10 mouse cellular contexts compared by ENCODE assay signal in genomic region chr11:95876296-95876695, GRCm38 (mm10). TPM values are rescaled to one million over a fixed set of nuclear protein-coding genes. Genes with fewer than 3 reads are reported as not detected.
DNase-seq lines count a peak whose midpoint lies in the region; ATAC-seq and TF ChIP-seq lines count a peak whose summit lies in the region.
"Had no signal": no experiment of that assay in that cellular context is flagged by ENCODE, and none has a peak within 500 bp of the region (broad histone marks: within the 10 kb centered on the region; RNA-seq: fewer than 3 reads in every experiment).

No protein-coding gene starts in this region.

- no peak overlapping the region for H3K9ac ChIP-seq in CH12.LX (ENCODE audit: insufficient read depth, low read depth)
- no peak overlapping the region for H3K9ac ChIP-seq in midbrain, embryonic 11.5 days (ENCODE audit: low read length)
- H3K9ac ChIP-seq: embryonic facial prominence, embryonic 12.5 days; midbrain, embryonic 12.5 days had no signal

- in situ Hi-C loops in CH12.LX (cut with MboI; ENCODE audit: low pct_ligation_motif_present, low pct_unique_long_range_greater_than_20kb, low sequenced_read_pairs): no loop called here

- WGBS in midbrain, embryonic 11.5 days: 25% methylated on average over 7 of the region's 7 CpGs

- H3K27ac ChIP-seq in CH12.LX (ENCODE audit: insufficient read depth, low read depth): no peak overlapping the region
- no peak overlapping the region for H3K27ac ChIP-seq in bone marrow macrophage, adult 2 months (ENCODE audit: insufficient read depth, low read depth, low read length)
- H3K27ac ChIP-seq in midbrain, embryonic 11.5 days (ENCODE audit: low read depth, low read length): no peak overlapping the region
- H3K27ac ChIP-seq: embryonic facial prominence, embryonic 12.5 days; midbrain, embryonic 12.5 days had no signal

- TF ChIP-seq EP300 in CH12.LX (IDR thresholded peaks at IDR 0.05; ENCODE audit: low read length): no peak

- peaks cover 2 to 4% of the 10 kb centered on the region in 2 experiments; a peak in 3 of 4 replicates for H3K4me1 ChIP-seq in CH12.LX (ENCODE audit: control insufficient read depth in 1 of 2, insufficient read depth in 2 of 2)
- no peaks in the 10 kb centered on the region for H3K4me1 ChIP-seq in bone marrow macrophage, adult 2 months (ENCODE audit: control insufficient read depth, insufficient read depth, low read length)
- H3K4me1 ChIP-seq in midbrain, embryonic 11.5 days (ENCODE audit: control insufficient read depth, insufficient read depth, low read length): no peaks in the 10 kb centered on the region
- H3K4me1 ChIP-seq: embryonic facial prominence, embryonic 12.5 days; midbrain, embryonic 12.5 days had no signal

- peak; percentile 96 to 98 for TF ChIP-seq CTCF in CH12.LX (conservative IDR thresholded peaks at IDR 0.05 in 1 of 2, IDR thresholded peaks at IDR 0.05 in 1 of 2; ENCODE audit: low read depth in 2 of 2, low read length in 2 of 2)
- TF ChIP-seq CTCF in bone marrow macrophage, adult 2 months (IDR thresholded peaks at IDR 0.05; ENCODE audit: low read depth, low read length): peak; percentile 62

- peaks cover 9% of the 10 kb centered on the region for H3K9me3 ChIP-seq in CH12.LX (replicated peaks; ENCODE audit: low read length)
- no peaks in the 10 kb centered on the region for H3K9me3 ChIP-seq in midbrain, embryonic 11.5 days (ENCODE audit: control insufficient read depth, low read length)
- H3K9me3 ChIP-seq: embryonic facial prominence, embryonic 12.5 days; midbrain, embryonic 12.5 days had no signal

- TF ChIP-seq RAD21 in CH12.LX (IDR thresholded peaks at IDR 0.05; ENCODE audit: low read depth, low read length): peak; percentile 88

- no peaks in the 10 kb centered on the region for H3K79me2 ChIP-seq in CH12.LX (replicated peaks; ENCODE audit: control insufficient read depth, extremely low read depth, insufficient read depth, poor library complexity, severe bottlenecking)

- ATAC-seq in midbrain, embryonic 11.5 days (ENCODE audit: low FRiP score): no peak

- dilution Hi-C loops in CH12.LX (cut with MboI; ENCODE audit: extremely low pct_ligation_motif_present, extremely low pct_unique_long_range_greater_than_20kb, low sequenced_read_pairs): no loop called here

- TF ChIP-seq POLR2A in CH12.LX (IDR thresholded peaks at IDR 0.05; ENCODE audit: low read depth, low read length): no peak
- no peak for TF ChIP-seq POLR2A in bone marrow macrophage, adult 2 months (IDR thresholded peaks at IDR 0.05; ENCODE audit: borderline replicate concordance, low read depth, low read length)

- peaks cover 27% of the 10 kb centered on the region for H3K27me3 ChIP-seq in CH12.LX (replicated peaks)
- H3K27me3 ChIP-seq in midbrain, embryonic 11.5 days (ENCODE audit: control insufficient read depth, insufficient read depth, low read length): no peaks in the 10 kb centered on the region
- H3K27me3 ChIP-seq: midbrain, embryonic 12.5 days had no signal

- no peak overlapping the region for H3K4me3 ChIP-seq in CH12.LX (replicated peaks in 1 of 3; ENCODE audit: low read depth in 2 of 3, low read length in 2 of 3, poor library complexity in 1 of 3)
- no peak overlapping the region for H3K4me3 ChIP-seq in bone marrow macrophage, adult 2 months (ENCODE audit: insufficient read depth, low read length)
- no peak overlapping the region for H3K4me3 ChIP-seq in midbrain, embryonic 11.5 days (ENCODE audit: low read depth, low read length)
- H3K4me3 ChIP-seq: embryonic facial prominence, embryonic 12.5 days; midbrain, embryonic 12.5 days had no signal

- H3K36me3 ChIP-seq in CH12.LX (replicated peaks in 1 of 2; ENCODE audit: control insufficient read depth in 1 of 2, insufficient read depth in 1 of 2, low read length in 1 of 2): no peaks in the 10 kb centered on the region
- H3K36me3 ChIP-seq in midbrain, embryonic 11.5 days (ENCODE audit: control insufficient read depth, insufficient read depth, low read length): no peaks in the 10 kb centered on the region
- H3K36me3 ChIP-seq: embryonic facial prominence, embryonic 12.5 days; midbrain, embryonic 12.5 days had no signal

- no peak overlapping the region for H3K4me2 ChIP-seq in CH12.LX (ENCODE audit: insufficient read depth, low read depth, poor library complexity, severe bottlenecking)
- H3K4me2 ChIP-seq in midbrain, embryonic 11.5 days: no peak overlapping the region
- H3K4me2 ChIP-seq: embryonic facial prominence, embryonic 12.5 days; midbrain, embryonic 12.5 days had no signal

- intact Hi-C loops in left cerebral cortex, postnatal 14 days (cut with DNase I): loop anchor here (5.0 kb wide), 1 partner anchor 101 kb away; no protein-coding TSS in a partner anchor

- peak; percentile 36 for DNase-seq in gastrocnemius, adult 18-20 months (ENCODE audit: low spot score)
- DNase-seq in gastrocnemius, adult 8-10 months (ENCODE audit: low spot score in 2 of 2): no peak
- peak; percentile 80 for DNase-seq in CH12.LX (ENCODE audit: extremely low read depth)
- DNase-seq in gastrocnemius, postnatal 4 days (ENCODE audit: low spot score in 2 of 2): peak; percentile 35 to 59
- peak; percentile 42 to 54 for DNase-seq in left cerebral cortex, postnatal 14 days (ENCODE audit: low spot score in 2 of 2)
- DNase-seq in midbrain, embryonic 11.5 days (ENCODE audit: low spot score, missing footprints): peak; percentile 91
- peak; percentile 55 to 86 for DNase-seq in spleen, postnatal 4 days (ENCODE audit: low spot score in 2 of 2)

TF ChIP-seq in CH12.LX, 34 proteins besides CTCF, POLR2A, EP300 and RAD21 (continues in another document):
- TF ChIP-seq SIN3A (IDR thresholded peaks at IDR 0.05; ENCODE audit: low read length) (no peak), UBTF (IDR thresholded peaks at IDR 0.05; ENCODE audit: low read depth, low read length) (no peak), NRF1 (IDR thresholded peaks at IDR 0.05; ENCODE audit: low read depth, low read length) (no peak), MEF2A (IDR thresholded peaks at IDR 0.05; ENCODE audit: borderline replicate concordance, low read depth, low read length) (peak; percentile 24; the same call in 1 of the 2 replicates), ELF1 (IDR thresholded peaks at IDR 0.05; ENCODE audit: low read depth, low read length) (no peak), JUN (IDR thresholded peaks at IDR 0.05; ENCODE audit: insufficient read depth, low read depth, low read length) (no peak), KAT2A (IDR thresholded peaks at IDR 0.05; ENCODE audit: insufficient replicate concordance, low read length) (no peak), CHD1 (IDR thresholded peaks at IDR 0.05; ENCODE audit: low read depth, low read length) (no peak), MAZ (IDR thresholded peaks at IDR 0.05; ENCODE audit: low read depth, low read length) (no peak), ZC3H11A (IDR thresholded peaks at IDR 0.05; ENCODE audit: low read depth, low read length) (peak; percentile 55), USF2 (conservative IDR thresholded peaks at IDR 0.05; ENCODE audit: low read depth, low read length) (no peak), MAX (IDR thresholded peaks at IDR 0.05; ENCODE audit: low read length) (no peak), ZNF384 (IDR thresholded peaks at IDR 0.05; ENCODE audit: low read depth, low read length) (peak; percentile 19; the same call in 1 of the 2 replicates), TCF12 (IDR thresholded peaks at IDR 0.05; ENCODE audit: low read depth, low read length) (no peak), ZMIZ1 (IDR thresholded peaks at IDR 0.05; ENCODE audit: low read depth, low read length) (no peak)

RNA-seq across cellular contexts. Expression of gene Abi3, which starts 34.0 kb away (rescaled TPM):
- total RNA-seq in gastrocnemius, adult 18-20 months (2021): 1 to 10 TPM; 3.0 to 4.2 TPM
- total RNA-seq in gastrocnemius, adult 8-10 months (2022): 1 to 10 TPM in 3 of 4 experiments, under 1 TPM in 1; 0.77 to 2.2 (median 1.5) TPM
- total RNA-seq in CH12.LX (2012; rRNA removed) (31.4 and 33.5 TPM in 2 replicates), CH12.LX (2014; rRNA removed) (24.4 and 25.9 TPM in 2 replicates)
- 54.9 and 74.5 TPM in 2 replicates for polyA plus RNA-seq in CH12.LX (2012; ENCODE audit: insufficient read length, low read depth)
- 51.7 and 60.6 TPM in 2 replicates for polyA plus RNA-seq in bone marrow macrophage, adult 2 months (2012; ENCODE audit: insufficient read depth, insufficient read length, missing spikeins)
- 1 to 10 TPM; 7.6 to 8.5 TPM for total RNA-seq in gastrocnemius, postnatal 4 days (2021)
- 1 to 10 TPM; 4.8 to 6.3 TPM for total RNA-seq in left cerebral cortex, postnatal 14 days (2021)
- polyA plus RNA-seq in midbrain, embryonic 11.5 days (2014; fragmentation: Nextera tagmentation; extraction: Ambion mirVana): 1.2 and 2.1 TPM in 2 replicates

RNA-seq across cellular contexts. Expression of gene B4galnt2, which starts 38.4 kb away (rescaled TPM):
- not detected for total RNA-seq in gastrocnemius, adult 18-20 months (2021)
- total RNA-seq in gastrocnemius, adult 8-10 months (2022): not detected
- total RNA-seq in CH12.LX (2012; rRNA removed) (0.25 and 0.34 TPM in 2 replicates), CH12.LX (2014; rRNA removed) (0.42 and 0.53 TPM in 2 replicates)
- 1.9 and 2.0 TPM in 2 replicates for polyA plus RNA-seq in CH12.LX (2012; ENCODE audit: insufficient read length, low read depth)
- polyA plus RNA-seq in bone marrow macrophage, adult 2 months (2012; ENCODE audit: insufficient read depth, insufficient read length, missing spikeins): 0.64 TPM in 1 of 2 replicates, not detected in the other
- total RNA-seq in gastrocnemius, postnatal 4 days (2021): not detected
- not detected for total RNA-seq in left cerebral cortex, postnatal 14 days (2021)
- 0.08 TPM in 1 of 2 replicates, not detected in the other for polyA plus RNA-seq in midbrain, embryonic 11.5 days (2014; fragmentation: Nextera tagmentation; extraction: Ambion mirVana)
- polyA plus RNA-seq: embryonic facial prominence, embryonic 12.5 days; midbrain, embryonic 12.5 days had no signal

RNA-seq across cellular contexts. Expression of gene Gngt2, which starts 39.3 kb away (rescaled TPM):
- 1 to 10 TPM; 5.5 to 6.9 TPM for total RNA-seq in gastrocnemius, adult 18-20 months (2021)
- total RNA-seq in gastrocnemius, adult 8-10 months (2022): 1 to 10 TPM; 2.3 to 4.0 (median 2.8) TPM
- 133 and 143 TPM in 2 replicates for total RNA-seq in CH12.LX (2012; rRNA removed)
- total RNA-seq in CH12.LX (2014; rRNA removed): 157 and 162 TPM in 2 replicates
- 136 and 140 TPM in 2 replicates for polyA plus RNA-seq in CH12.LX (2012; ENCODE audit: insufficient read length, low read depth)
- 167 and 176 TPM in 2 replicates for polyA plus RNA-seq in bone marrow macrophage, adult 2 months (2012; ENCODE audit: insufficient read depth, insufficient read length, missing spikeins)
- 10 to 100 TPM; 12.0 to 12.9 TPM for total RNA-seq in gastrocnemius, postnatal 4 days (2021)
- 1 to 10 TPM; 2.5 to 3.2 TPM for total RNA-seq in left cerebral cortex, postnatal 14 days (2021)
- polyA plus RNA-seq in midbrain, embryonic 11.5 days (2014; fragmentation: Nextera tagmentation; extraction: Ambion mirVana): 4.9 and 5.6 TPM in 2 replicates

RNA-seq across cellular contexts. Expression of gene Phospho1, which starts 52.0 kb away (rescaled TPM):
- total RNA-seq in gastrocnemius, adult 18-20 months (2021): 100 to 1,000 TPM; 355 to 388 TPM
- 100 to 1,000 TPM; 341 to 419 (median 369) TPM for total RNA-seq in gastrocnemius, adult 8-10 months (2022)
- total RNA-seq in CH12.LX (2012; rRNA removed) (0.46 and 1.3 TPM in 2 replicates), CH12.LX (2014; rRNA removed) (not detected in 2 replicates)
- 0.97 and 6.0 TPM in 2 replicates for polyA plus RNA-seq in CH12.LX (2012; ENCODE audit: insufficient read length, low read depth)
- polyA plus RNA-seq in bone marrow macrophage, adult 2 months (2012; ENCODE audit: insufficient read depth, insufficient read length, missing spikeins): 7.4 and 9.4 TPM in 2 replicates
- 10 to 100 TPM; 82.5 to 91.1 TPM for total RNA-seq in gastrocnemius, postnatal 4 days (2021)
- 10 to 100 TPM; 34.7 to 35.2 TPM for total RNA-seq in left cerebral cortex, postnatal 14 days (2021)
- not detected in 2 replicates for polyA plus RNA-seq in midbrain, embryonic 11.5 days (2014; fragmentation: Nextera tagmentation; extraction: Ambion mirVana)
- polyA plus RNA-seq: embryonic facial prominence, embryonic 12.5 days; midbrain, embryonic 12.5 days had no signal

Comparison
In these comparisons a context has a peak if more than half of its experiments do, and no peak if none do; other contexts are left out.
1. DNase-seq: peak in gastrocnemius, adult 18-20 months (single experiment), CH12.LX (single experiment), gastrocnemius, postnatal 4 days (2 of 2), left cerebral cortex, postnatal 14 days (2 of 2), midbrain, embryonic 11.5 days (single experiment) and spleen, postnatal 4 days (2 of 2); none in gastrocnemius, adult 8-10 months (0 of 2).
2. RNA of gene Gngt2, which starts 39.3 kb away (total RNA-seq): 133 to 162 TPM in CH12.LX; 12.0 to 12.9 TPM in gastrocnemius, postnatal 4 days, 5.5 to 6.9 TPM in gastrocnemius, adult 18-20 months, 2.5 to 3.2 TPM in left cerebral cortex, postnatal 14 days and 2.3 to 4.0 TPM in gastrocnemius, adult 8-10 months; every median in the first group is over 4 times any median in the second.